Mouse (Mus musculus) G1E (cell line): Measurements from ENCODE around the gene Lsm2.
"Not testable (repeated sequence)": the region's sequence is repeated elsewhere in the genome, so short reads cannot be mapped to it uniquely, and the experiment has no call there.

Source experiments
- CTCF ChIP-seq: IDR thresholded peaks from 2 replicates; pipeline ENCODE4 v1.5.1; 2012; ENCODE audit warnings: low read depth, low read length, inconsistent platforms, mixed read lengths
- GATA1 ChIP-seq: IDR thresholded peaks from 2 replicates; pipeline ENCODE4 v1.6.1; 2012; ENCODE audit warnings: borderline replicate concordance, low read length, inconsistent platforms, mixed read lengths
- GATA2 ChIP-seq: IDR thresholded peaks from 2 replicates; pipeline ENCODE4 v1.6.1; 2012; ENCODE audit warnings: low read depth, low read length, inconsistent platforms, borderline replicate concordance
- POLR2AphosphoS5 ChIP-seq: IDR thresholded peaks from 2 replicates; pipeline ENCODE4 v1.6.1; 2012; ENCODE audit warnings: low read depth, low read length, inconsistent platforms; ENCODE audit not compliant: insufficient replicate concordance
- TAL1 ChIP-seq: conservative IDR thresholded peaks from 2 replicates; pipeline ENCODE4 v1.6.1; 2012; ENCODE audit warnings: low read depth, low read length, inconsistent platforms, mixed read lengths

DNA sequence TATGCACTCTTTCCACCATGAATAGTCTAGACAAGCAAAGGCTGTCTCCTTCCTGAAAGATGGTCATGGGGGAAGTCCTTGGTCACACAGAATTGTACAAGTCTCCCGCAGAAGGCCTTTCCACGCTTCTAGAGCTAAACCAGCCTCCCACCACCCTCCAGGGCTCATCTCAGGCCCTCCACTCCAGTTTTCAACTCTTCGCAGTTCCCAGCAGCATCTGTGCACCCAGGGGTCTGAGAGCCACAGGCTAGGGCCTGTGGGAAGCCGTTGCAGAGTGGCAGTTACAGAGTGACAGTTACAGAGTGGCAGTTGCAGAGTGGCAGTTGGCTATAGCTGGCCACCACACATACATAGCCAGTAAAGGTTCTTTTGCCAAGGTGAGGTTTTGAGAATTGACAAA lies 14.3 kb downstream of the Lsm2 start:
- not testable (repeated sequence) for TF ChIP-seq CTCF, POLR2AphosphoS5, GATA1, TAL1, GATA2
